Mouse (Mus musculus): ENCODE results near the gene Gm13941.

The Gm13941 gene

GRCm38 (mm10) chr2:111105882-111106281 lies at the start of gene Gm13941:
Gm13941 (minus strand) TSS chr2:111105982.
- no peak for DNase-seq (ENCODE audit: low spot score)

- no peak for DNase-seq (ENCODE audit: low spot score)
These were observed 47.1 kb upstream of the Gm13941 start, which contains the start of gene Gm15130 for GRCm38 (mm10) chr2:111152836-111153235. Gm15130 (minus strand) TSS chr2:111152936.

- no peak for DNase-seq (ENCODE audit: low spot score)
These were observed 30.0 kb upstream of the Gm13941 start for GRCm38 (mm10) chr2:111135739-111136138.

GRCm38 (mm10) chr2:111058586-111059261 lies 47.1 kb downstream of the Gm13941 start:
- DNase-seq (ENCODE audit: low spot score) = no peak

Data from ovary, adult 18-20 months (tissue).